In the genomic region with DNA sequence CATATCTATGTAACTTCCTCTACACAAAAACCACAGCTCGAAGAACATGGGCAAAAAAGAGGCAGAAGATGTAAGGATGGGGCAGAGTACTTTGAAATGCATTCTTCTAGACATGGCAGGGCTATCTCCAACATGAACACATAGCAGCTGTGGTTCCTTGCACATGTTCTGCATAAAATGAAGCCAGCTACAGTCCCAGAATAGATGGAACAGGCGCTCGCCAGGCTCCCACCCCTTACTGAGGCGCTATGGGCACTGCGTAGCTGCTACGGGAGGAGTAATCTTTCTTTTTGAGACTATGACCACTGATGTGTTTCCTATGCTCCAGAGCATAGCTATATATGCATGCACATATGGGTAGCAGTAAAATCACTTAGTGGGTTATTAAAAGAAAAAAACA, we compare ENCODE assay signal across 32 mouse cellular contexts. TPM values are rescaled to one million over a fixed set of nuclear protein-coding genes. Genes with fewer than 3 reads are reported as not detected.
DNase-seq lines count a peak whose midpoint lies in the region; ATAC-seq and TF ChIP-seq lines count a peak whose summit lies in the region.
"Had no signal": no experiment of that assay in that cellular context is flagged by ENCODE, and none has a peak within 500 bp of the region (broad histone marks: within the 10 kb centered on the region; RNA-seq: fewer than 3 reads in every experiment).

No protein-coding gene starts in this region.

- H3K4me3 ChIP-seq in left cerebral cortex, adult 2 months = no peak overlapping the region
- H3K4me3 ChIP-seq: embryonic facial prominence, embryonic 10.5 days; embryonic facial prominence, embryonic 13.5 days; erythroblast, embryonic 14.5 days; forebrain, embryonic 12.5 days; forebrain, embryonic 15.5 days; heart, adult 2 months; heart, embryonic 10.5 days; heart, embryonic 13.5 days had no signal

- no peak overlapping the region for H3K27ac ChIP-seq in left cerebral cortex, adult 2 months
- H3K27ac ChIP-seq: embryonic facial prominence, embryonic 10.5 days; embryonic facial prominence, embryonic 13.5 days; forebrain, embryonic 12.5 days; forebrain, embryonic 15.5 days; heart, adult 2 months; heart, embryonic 10.5 days; heart, embryonic 13.5 days; hindbrain, embryonic 14.5 days; hindbrain, postnatal 0 days had no signal

- peak; percentile 5 to 8 for DNase-seq in left cerebral cortex, adult 18-20 months (ENCODE audit: low spot score in 2 of 2)
- no peak for DNase-seq in left cerebral cortex, adult 2 months (ENCODE audit: extremely low spot score in 1 of 2, low spot score in 2 of 2)
- DNase-seq in right cerebral cortex, postnatal 25 days = peak; percentile 12
- no peak for DNase-seq in right cerebral cortex, adult 18-20 months
- peak; percentile 5 to 10 for DNase-seq in right cerebral cortex, postnatal 36 days (ENCODE audit: low spot score in 2 of 2)
- DNase-seq: adrenal gland, postnatal 10 days; adrenal gland, postnatal 36 days; cerebellum, adult 11 months; cerebellum, adult 2 months; cerebellum, adult 9-11 months; cerebellum, postnatal 25 days; embryo, embryonic 11 days; gastrocnemius, postnatal 10 days; gastrocnemius, postnatal 36 days; heart, adult 2 months; heart, postnatal 4 days had no signal

- ATAC-seq in megakaryocyte, adult 5-6 weeks (ENCODE audit: poor library complexity, severe bottlenecking) = no peak
- ATAC-seq: activated CD4-positive, CD25-positive, alpha-beta regulatory T cell, adult 4 months; CD4-positive, CD25-positive, alpha-beta regulatory T cell, adult 4 months; forebrain, embryonic 15.5 days; hindbrain, postnatal 0 days; inflammation-experienced regulatory T-cells, adult 6 months had no signal

- TF ChIP-seq CTCF in left cerebral cortex, adult 2 months (IDR thresholded peaks at IDR 0.05) = no peak

- intact Hi-C loops in left cerebral cortex, adult 2 months (cut with DNase I) = no loop called here

RNA-seq across cellular contexts. Expression of gene Cdh20, which starts 36.4 kb away (rescaled TPM):
- 10 to 100 TPM; 18.2 to 18.8 TPM for total RNA-seq in left cerebral cortex, adult 18-20 months (2021)
- 10 to 100 TPM; 19.1 to 19.2 TPM for total RNA-seq in left cerebral cortex, adult 2 months (2021)
- total RNA-seq in megakaryocyte, adult 5-6 weeks (2015) = not detected in 2 replicates
- total RNA-seq in megakaryocyte, adult 5-6 weeks (2017) = not detected in 2 replicates
- total RNA-seq: common myeloid progenitor, adult 5-6 weeks; gastrocnemius, adult 18-20 months; granulocyte monocyte progenitor cell, adult 5-6 weeks had no signal

Comparison
In these comparisons a context has a peak if more than half of its experiments do, and no peak if none do; other contexts are left out.
1. DNase-seq: peak in left cerebral cortex, adult 18-20 months (2 of 2), right cerebral cortex, postnatal 25 days (single experiment) and right cerebral cortex, postnatal 36 days (2 of 2); none in left cerebral cortex, adult 2 months (0 of 2) and right cerebral cortex, adult 18-20 months (single experiment).
2. RNA of gene Cdh20, which starts 36.4 kb away (total RNA-seq): 19.1 to 19.2 TPM in left cerebral cortex, adult 2 months and 18.2 to 18.8 TPM in left cerebral cortex, adult 18-20 months; not detected in megakaryocyte, adult 5-6 weeks; every median in the first group is over 10 times any median in the second.